Mouse (Mus musculus) hindlimb bud, embryonic 11.5 days (tissue): Measurements from ENCODE around the gene Hint2.

Source experiments
- DNase-seq: peaks from one replicate; pipeline ENCODE4 v3.0.0-alpha.2; 2012; ENCODE audit warnings: low read depth, low spot score; ENCODE audit errors: extremely low spot score

The Hint2 gene

GRCm38 (mm10) chr4:43655656-43656338 lies 469 bp downstream of the Hint2 start:
- DNase-seq, result no peak

- DNase-seq, result no peak
Observed at GRCm38 (mm10) chr4:43653161-43654015, 2.9 kb downstream of the Hint2 start, which contains the start of gene Spag8. Gene Spag8, minus strand, starts transcription at chr4:43653594.

- DNase-seq, result no peak
Observed at GRCm38 (mm10) chr4:43652726-43653125, 3.5 kb downstream of the Hint2 start.

GRCm38 (mm10) chr4:43649783-43650182 lies 6.5 kb downstream of the Hint2 start:
- DNase-seq, result no peak

GRCm38 (mm10) chr4:43640491-43640890 lies 15.8 kb downstream of the Hint2 start:
- no peak for DNase-seq

GRCm38 (mm10) chr4:43640076-43640475 lies 16.2 kb downstream of the Hint2 start:
- DNase-seq, result no peak

- no peak for DNase-seq
Observed at GRCm38 (mm10) chr4:43636751-43637150, 19.5 kb downstream of the Hint2 start.

- DNase-seq, result no peak
Observed at GRCm38 (mm10) chr4:43634621-43635374, 21.5 kb downstream of the Hint2 start.

GRCm38 (mm10) chr4:43633736-43634135 lies 22.5 kb downstream of the Hint2 start:
- no peak for DNase-seq

- DNase-seq, result no peak
Observed at GRCm38 (mm10) chr4:43633296-43633695, 23.0 kb downstream of the Hint2 start.

- DNase-seq, result no peak
Observed at GRCm38 (mm10) chr4:43631956-43632920, 24.0 kb downstream of the Hint2 start.

GRCm38 (mm10) chr4:43631046-43631955 lies 25.0 kb downstream of the Hint2 start, which contains the start of gene Npr2:
Gene Npr2, plus strand, starts transcription at chr4:43631935.
- DNase-seq, result no peak

GRCm38 (mm10) chr4:43630671-43631045 lies 25.6 kb downstream of the Hint2 start:
- no peak for DNase-seq

GRCm38 (mm10) chr4:43630030-43630581 lies 26.2 kb downstream of the Hint2 start:
- peak; percentile 76 for DNase-seq

GRCm38 (mm10) chr4:43629106-43629817 lies 27.0 kb downstream of the Hint2 start:
- no peak for DNase-seq

- DNase-seq, result no peak
Observed at GRCm38 (mm10) chr4:43620146-43620778, 36.0 kb downstream of the Hint2 start.

GRCm38 (mm10) chr4:43613060-43613730 lies 43.1 kb downstream of the Hint2 start:
- DNase-seq, result no peak
